Mouse (Mus musculus): ENCODE measurements around the gene Gm48551. TPM values are rescaled to one million over a fixed set of nuclear protein-coding genes. Genes with fewer than 3 reads are reported as not detected.

The Gm48551 gene
- polyA plus RNA-seq, 1 experiment from 2014 or later = 1.9 TPM

GRCm38 (mm10) chr10:81356352-81356990 is 27.8 kb upstream of the Gm48551 start:
- H3K36me3 ChIP-seq (ENCODE audit: insufficient read depth, low read length) = no peaks in the 10 kb centered on the region
- no peaks in the 10 kb centered on the region for H3K9me3 ChIP-seq (replicated peaks; ENCODE audit: low read length)
- 45% methylated on average over 12 of the region's 12 CpGs for WGBS
- no peak for TF ChIP-seq CTCF (IDR thresholded peaks at IDR 0.05; ENCODE audit: low read depth)
- DNase-seq (ENCODE audit: low spot score) (no peak), ATAC-seq (replicated peaks; ENCODE audit: low FRiP score, low read depth) (no peak)
- H3K4me1 ChIP-seq (replicated peaks; ENCODE audit: insufficient read depth, low read length) = peaks cover 16% of the 10 kb centered on the region; the same call in 1 of the 2 replicates
- no peaks in the 10 kb centered on the region for H3K27me3 ChIP-seq (ENCODE audit: insufficient read depth, low read length)
- no peak overlapping the region for H3K27ac ChIP-seq
- peak overlapping the region; percentile 36; the same call in 1 of the 2 replicates for H3K9ac ChIP-seq (ENCODE audit: low read depth, low read length)
- peak overlapping the region; percentile 99 for H3K4me2 ChIP-seq (ENCODE audit: low read length)
- no peak overlapping the region; the same call in 1 of the 2 replicates for H3K4me3 ChIP-seq (replicated peaks; ENCODE audit: low read depth, low read length)

GRCm38 (mm10) chr10:81356991-81357844 is 27.0 kb upstream of the Gm48551 start, which contains the start of gene Mfsd12:
Gene Mfsd12, plus strand, starts transcription at chr10:81357491.
- Histone ChIP-seq H3K36me3 (ENCODE audit: insufficient read depth, low read length) (no peaks in the 10 kb centered on the region), H3K4me1 (replicated peaks; ENCODE audit: insufficient read depth, low read length) (peaks cover 16% of the 10 kb centered on the region; the same call in 1 of the 2 replicates), H3K4me3 (replicated peaks; ENCODE audit: low read depth, low read length) (peak within 1 kb of the TSS; percentile 64), H3K4me2 (ENCODE audit: low read length) (peak within 1 kb of the TSS; percentile 99), H3K9me3 (replicated peaks; ENCODE audit: low read length) (no peaks in the 10 kb centered on the region), H3K27me3 (ENCODE audit: insufficient read depth, low read length) (no peaks in the 10 kb centered on the region), H3K27ac (no peak within 1 kb of the TSS), H3K9ac (ENCODE audit: low read depth, low read length) (peak within 1 kb of the TSS; percentile 78)
- peak; percentile 71 for ATAC-seq (replicated peaks; ENCODE audit: low FRiP score, low read depth)
- DNase-seq (ENCODE audit: low spot score) = peak; percentile 91
- 2% methylated on average over 79 of the region's 79 CpGs for WGBS
- TF ChIP-seq CTCF (IDR thresholded peaks at IDR 0.05; ENCODE audit: low read depth) = no peak

- Histone ChIP-seq H3K4me2 (ENCODE audit: low read length) (peak overlapping the region; percentile 99), H3K4me3 (replicated peaks; ENCODE audit: low read depth, low read length) (peak overlapping the region; percentile 64), H3K27ac (no peak overlapping the region; the same call in 1 of the 2 replicates), H3K9me3 (replicated peaks; ENCODE audit: low read length) (no peaks in the 10 kb centered on the region), H3K9ac (ENCODE audit: low read depth, low read length) (peak overlapping the region; percentile 78), H3K4me1 (replicated peaks; ENCODE audit: insufficient read depth, low read length) (peaks cover 16% of the 10 kb centered on the region; the same call in 1 of the 2 replicates), H3K27me3 (ENCODE audit: insufficient read depth, low read length) (no peaks in the 10 kb centered on the region), H3K36me3 (ENCODE audit: insufficient read depth, low read length) (no peaks in the 10 kb centered on the region)
- TF ChIP-seq CTCF (IDR thresholded peaks at IDR 0.05; ENCODE audit: low read depth) = no peak
- DNase-seq (ENCODE audit: low spot score) (no peak), ATAC-seq (replicated peaks; ENCODE audit: low FRiP score, low read depth) (no peak)
- 39% methylated on average over 4 of the region's 4 CpGs for WGBS
Observed at GRCm38 (mm10) chr10:81358209-81358608, 26.1 kb upstream of the Gm48551 start.

GRCm38 (mm10) chr10:81358841-81359240 is 25.4 kb upstream of the Gm48551 start:
- H3K27ac ChIP-seq = peak overlapping the region; percentile 8
- 53% methylated on average over 1 of the region's 1 CpGs for WGBS
- 0 out of 2 replicates have a peak overlapping the region, but pooled peaks have one; percentile 78 for H3K9ac ChIP-seq (ENCODE audit: low read depth, low read length)
- no peak overlapping the region; the same call in 1 of the 2 replicates for H3K4me3 ChIP-seq (replicated peaks; ENCODE audit: low read depth, low read length)
- DNase-seq (ENCODE audit: low spot score) (no peak), ATAC-seq (replicated peaks; ENCODE audit: low FRiP score, low read depth) (no peak)
- H3K9me3 ChIP-seq (replicated peaks; ENCODE audit: low read length) = no peaks in the 10 kb centered on the region
- no peaks in the 10 kb centered on the region for H3K27me3 ChIP-seq (ENCODE audit: insufficient read depth, low read length)
- no peaks in the 10 kb centered on the region for H3K36me3 ChIP-seq (ENCODE audit: insufficient read depth, low read length)
- TF ChIP-seq CTCF (IDR thresholded peaks at IDR 0.05; ENCODE audit: low read depth) = no peak
- peaks cover 21% of the 10 kb centered on the region; the same call in 1 of the 2 replicates for H3K4me1 ChIP-seq (replicated peaks; ENCODE audit: insufficient read depth, low read length)
- peak overlapping the region; percentile 99; the same call in 1 of the 2 replicates for H3K4me2 ChIP-seq (ENCODE audit: low read length)

GRCm38 (mm10) chr10:81360721-81361120 is 23.5 kb upstream of the Gm48551 start:
- peaks cover 34% of the 10 kb centered on the region for H3K4me1 ChIP-seq (replicated peaks; ENCODE audit: insufficient read depth, low read length)
- no peak overlapping the region for H3K4me2 ChIP-seq (ENCODE audit: low read length)
- no peaks in the 10 kb centered on the region for H3K36me3 ChIP-seq (ENCODE audit: insufficient read depth, low read length)
- no peak overlapping the region for H3K27ac ChIP-seq
- 63% methylated on average over 8 of the region's 8 CpGs for WGBS
- H3K9me3 ChIP-seq (replicated peaks; ENCODE audit: low read length) = no peaks in the 10 kb centered on the region
- TF ChIP-seq CTCF (IDR thresholded peaks at IDR 0.05; ENCODE audit: low read depth) = no peak
- DNase-seq (ENCODE audit: low spot score) (no peak), ATAC-seq (replicated peaks; ENCODE audit: low FRiP score, low read depth) (no peak)
- no peak overlapping the region for H3K4me3 ChIP-seq (replicated peaks; ENCODE audit: low read depth, low read length)
- no peak overlapping the region for H3K9ac ChIP-seq (ENCODE audit: low read depth, low read length)
- no peaks in the 10 kb centered on the region for H3K27me3 ChIP-seq (ENCODE audit: insufficient read depth, low read length)

GRCm38 (mm10) chr10:81362336-81362949 is 21.8 kb upstream of the Gm48551 start:
- H3K27me3 ChIP-seq (ENCODE audit: insufficient read depth, low read length) = no peaks in the 10 kb centered on the region
- H3K4me2 ChIP-seq (ENCODE audit: low read length) = no peak overlapping the region
- TF ChIP-seq CTCF (IDR thresholded peaks at IDR 0.05; ENCODE audit: low read depth) = no peak
- H3K36me3 ChIP-seq (ENCODE audit: insufficient read depth, low read length) = peaks cover 9% of the 10 kb centered on the region
- H3K4me1 ChIP-seq (replicated peaks; ENCODE audit: insufficient read depth, low read length) = peaks cover 30% of the 10 kb centered on the region
- H3K9me3 ChIP-seq (replicated peaks; ENCODE audit: low read length) = no peaks in the 10 kb centered on the region
- no peak overlapping the region for H3K9ac ChIP-seq (ENCODE audit: low read depth, low read length)
- DNase-seq (ENCODE audit: low spot score) (no peak), ATAC-seq (replicated peaks; ENCODE audit: low FRiP score, low read depth) (no peak)
- WGBS = 72% methylated on average over 12 of the region's 12 CpGs
- H3K27ac ChIP-seq = no peak overlapping the region
- H3K4me3 ChIP-seq (replicated peaks; ENCODE audit: low read depth, low read length) = no peak overlapping the region

All from kidney, postnatal 0 days (tissue).